Mouse (Mus musculus) heart, adult 11 months (tissue): Measurements from ENCODE around the gene Fads2.

Source experiments
- DNase-seq: peaks from one replicate; pipeline ENCODE4 v3.0.0; 2022

Fads2 gene

DNA sequence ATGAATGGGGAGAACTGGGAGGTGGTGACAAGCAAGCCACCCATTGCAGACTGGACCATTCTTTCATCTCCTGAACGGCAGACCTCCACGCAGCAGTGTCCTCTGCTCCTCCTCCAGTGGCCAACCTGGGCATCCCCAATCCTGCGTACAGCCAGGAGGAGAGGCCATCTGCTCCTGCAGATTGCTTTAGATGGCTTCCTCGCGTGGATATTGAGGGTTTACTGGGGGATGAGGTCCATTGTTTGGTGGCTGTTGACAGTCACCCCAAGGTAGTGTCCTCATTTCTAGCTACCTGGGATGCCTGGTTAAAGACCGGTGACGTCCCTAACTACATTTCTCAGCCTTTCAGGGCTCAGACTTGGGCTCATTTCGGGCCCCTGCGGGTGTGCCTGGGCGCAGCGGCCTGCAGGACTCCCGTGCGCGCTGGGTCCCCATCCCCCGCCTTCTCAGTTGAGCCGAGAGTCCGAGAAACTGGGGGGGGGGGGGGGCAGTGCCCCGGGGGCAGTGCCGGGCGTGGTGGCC is 60.6 kb downstream of the Fads2 start:
- no peak for DNase-seq

DNA sequence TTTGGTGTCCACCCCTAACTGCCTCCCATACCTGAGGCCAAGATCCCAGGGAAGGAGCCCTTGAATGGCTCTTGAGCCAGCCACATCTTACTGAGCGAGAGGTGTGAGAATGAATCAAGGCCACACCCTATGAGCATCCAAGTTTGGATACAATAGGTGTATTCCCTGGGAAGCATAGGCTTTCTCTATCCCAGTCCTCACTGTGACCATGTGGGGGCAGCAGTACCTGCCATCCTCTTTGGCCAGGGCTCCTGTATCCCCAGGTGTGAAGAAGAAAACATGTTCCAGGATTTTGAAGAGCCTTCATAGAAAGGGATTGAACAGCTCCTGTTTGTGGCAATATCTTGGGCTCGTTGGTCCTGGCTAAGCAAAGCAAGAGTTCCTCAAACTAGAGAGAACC is 61.9 kb downstream of the Fads2 start:
- DNase-seq = no peak

DNA sequence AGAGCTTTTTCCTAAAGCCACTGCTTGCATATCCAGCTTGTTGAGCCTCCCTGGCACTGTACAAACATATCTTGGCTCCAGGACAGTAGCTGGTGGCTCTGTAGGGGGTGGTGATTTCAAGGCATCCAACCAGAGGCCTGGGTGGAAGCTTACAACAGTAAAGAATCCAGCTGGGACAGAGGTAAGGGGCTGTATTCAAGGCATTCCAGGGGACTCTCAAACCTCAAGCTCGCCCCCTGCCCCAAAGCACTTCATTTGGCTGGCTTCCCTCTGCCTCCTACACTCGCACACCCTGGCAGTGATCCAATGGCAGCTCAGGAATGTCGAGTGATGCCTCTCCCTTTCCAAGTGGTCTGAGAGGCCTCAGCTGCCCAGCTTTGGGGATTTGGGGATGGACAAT is 62.6 kb downstream of the Fads2 start:
- DNase-seq = peak; percentile 96

DNA sequence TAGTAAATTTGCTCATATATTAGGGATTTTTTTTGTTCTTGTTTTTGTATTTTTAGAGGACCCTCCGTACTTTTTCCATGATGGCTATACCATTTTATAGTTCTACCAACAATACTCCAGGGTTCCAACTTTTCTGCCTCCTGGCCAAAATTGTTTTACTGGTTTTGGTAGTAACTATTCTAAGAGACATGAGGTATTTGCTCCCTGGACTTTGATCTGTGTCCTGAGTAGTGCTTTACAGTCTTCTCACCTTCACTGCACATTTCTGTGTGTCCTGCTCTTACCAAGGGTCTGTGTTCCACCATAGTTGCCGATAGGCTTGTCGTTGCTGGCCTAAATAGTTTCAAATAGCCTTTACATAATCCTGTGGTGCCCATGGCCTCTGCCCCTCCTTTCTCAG is 63.2 kb downstream of the Fads2 start:
- no peak for DNase-seq

DNA sequence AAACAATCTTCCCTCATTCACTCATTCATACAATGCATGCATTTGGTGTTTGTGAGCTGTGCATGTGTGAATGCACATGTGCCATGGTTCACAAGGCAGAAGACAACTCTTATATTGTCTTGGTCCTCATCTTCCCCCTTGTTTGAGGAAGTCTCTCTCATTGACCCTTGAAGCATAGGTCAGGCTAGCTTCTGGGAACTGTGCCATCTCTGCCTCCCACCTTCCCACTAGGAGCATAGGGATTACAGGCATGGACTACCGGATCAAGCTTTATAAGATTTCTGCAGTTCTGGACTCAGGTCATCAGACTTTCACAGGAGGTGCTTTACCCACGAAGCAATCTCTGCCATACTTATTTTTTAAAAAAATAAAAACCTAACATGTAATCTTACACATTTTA is 64.0 kb downstream of the Fads2 start:
- DNase-seq = no peak

DNA sequence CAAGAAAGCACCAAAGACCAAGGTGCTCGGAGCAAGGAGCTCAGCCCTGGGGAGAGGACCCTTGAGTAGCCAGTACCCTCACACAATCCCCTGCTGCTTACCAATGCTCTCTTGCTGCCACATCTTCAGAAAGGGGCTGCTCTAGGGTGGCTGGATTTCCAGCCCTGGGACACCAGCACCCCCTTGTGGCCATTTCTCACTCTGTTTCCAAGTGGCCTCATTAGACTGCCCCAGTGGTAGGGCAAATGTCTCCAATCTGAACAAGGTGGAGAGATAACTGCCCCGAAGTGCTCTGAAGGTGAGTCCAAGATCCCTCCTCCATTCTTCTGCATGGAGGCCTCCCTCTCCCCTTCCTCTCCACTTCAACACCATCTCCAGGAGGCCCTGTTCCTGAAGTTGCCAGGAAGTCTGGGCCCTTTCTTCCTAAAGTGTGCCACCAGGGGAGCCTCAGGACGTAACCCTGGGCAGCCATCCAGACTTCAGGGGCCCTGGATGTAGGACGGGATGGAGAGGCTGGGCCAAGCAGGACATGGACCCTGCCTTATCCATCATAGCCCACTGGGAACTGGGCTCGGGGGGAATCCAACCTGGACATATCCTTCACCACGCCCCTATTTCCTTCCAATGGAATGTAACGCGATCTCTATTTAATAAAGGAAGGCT is 66.6 kb downstream of the Fads2 start:
- peak; percentile 96 for DNase-seq

DNA sequence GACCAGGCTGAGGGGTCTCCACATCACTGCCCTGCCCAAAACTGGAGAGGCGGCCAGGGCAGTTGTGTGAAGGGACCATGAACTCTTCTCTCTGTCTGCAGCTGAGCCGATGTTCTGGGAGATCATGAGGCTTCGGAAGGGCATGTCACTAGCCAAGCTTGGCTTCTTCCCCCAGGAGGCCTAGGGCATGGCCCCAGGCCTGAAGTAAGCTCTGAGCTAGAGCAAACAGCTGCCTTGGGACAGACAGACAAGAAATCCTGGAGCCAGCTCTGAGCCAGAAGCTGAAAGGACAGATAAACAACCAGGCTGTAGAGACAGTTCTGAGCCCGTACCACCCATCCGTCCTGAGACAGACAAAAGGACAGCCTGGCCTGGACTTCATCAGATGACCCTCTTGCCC is 67.2 kb downstream of the Fads2 start:
- DNase-seq = no peak

DNA sequence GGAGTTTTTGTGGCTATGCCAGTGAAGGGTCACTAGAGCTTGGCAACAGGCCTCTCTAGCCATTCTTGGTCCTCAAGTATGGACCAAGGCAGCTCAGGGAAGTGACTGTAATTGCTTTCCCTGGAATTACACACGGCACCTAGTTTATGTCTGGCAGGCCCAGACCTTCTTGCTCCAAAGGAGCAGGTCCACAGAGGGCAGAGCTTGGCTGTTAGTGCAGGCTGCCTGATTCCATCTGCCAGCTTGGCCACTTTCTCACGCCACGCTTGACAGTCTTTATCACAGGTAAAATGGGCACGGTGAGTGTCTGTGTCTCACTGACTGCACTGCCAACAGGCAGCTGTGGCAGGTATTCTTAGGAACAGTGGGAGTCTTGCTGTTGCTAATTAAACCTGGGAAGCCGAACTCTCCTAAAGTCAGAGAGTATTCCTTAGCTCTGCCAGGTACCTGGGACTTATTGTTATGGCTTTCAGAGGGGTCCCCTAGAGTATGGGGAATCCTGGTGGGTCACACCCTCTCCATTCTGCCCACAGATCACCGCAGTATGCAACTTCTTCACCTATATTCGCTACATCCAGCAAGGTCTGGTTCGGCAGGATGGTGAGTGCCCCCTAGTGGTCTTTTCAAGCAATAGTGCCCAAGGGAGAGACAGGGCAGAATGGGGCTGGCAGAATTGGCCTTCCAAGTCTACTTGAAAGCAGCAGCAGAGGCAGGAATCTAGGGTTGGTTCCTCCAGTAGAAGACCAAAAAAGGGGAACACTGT is 68.2 kb downstream of the Fads2 start:
- DNase-seq = peak; percentile 95

DNA sequence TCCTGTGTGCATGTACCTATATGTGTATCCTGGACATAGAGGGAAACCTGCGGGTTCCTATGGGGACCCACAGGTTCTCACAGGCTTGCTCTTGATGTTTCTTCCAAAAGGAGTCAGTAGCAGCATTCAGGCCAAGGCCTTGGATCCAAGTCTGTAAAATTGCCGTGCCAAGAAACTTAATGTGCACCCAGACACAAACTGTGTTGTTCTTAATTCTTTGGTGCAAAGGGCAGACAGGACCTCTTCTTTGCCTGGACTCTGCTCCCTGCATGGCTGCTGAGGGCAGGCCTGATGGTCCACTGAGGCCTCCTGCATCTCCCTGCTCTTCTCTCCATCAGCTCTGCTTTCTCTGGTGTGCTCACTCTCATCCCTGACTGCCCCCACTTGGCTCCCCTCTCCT is 71.8 kb downstream of the Fads2 start:
- no peak for DNase-seq

DNA sequence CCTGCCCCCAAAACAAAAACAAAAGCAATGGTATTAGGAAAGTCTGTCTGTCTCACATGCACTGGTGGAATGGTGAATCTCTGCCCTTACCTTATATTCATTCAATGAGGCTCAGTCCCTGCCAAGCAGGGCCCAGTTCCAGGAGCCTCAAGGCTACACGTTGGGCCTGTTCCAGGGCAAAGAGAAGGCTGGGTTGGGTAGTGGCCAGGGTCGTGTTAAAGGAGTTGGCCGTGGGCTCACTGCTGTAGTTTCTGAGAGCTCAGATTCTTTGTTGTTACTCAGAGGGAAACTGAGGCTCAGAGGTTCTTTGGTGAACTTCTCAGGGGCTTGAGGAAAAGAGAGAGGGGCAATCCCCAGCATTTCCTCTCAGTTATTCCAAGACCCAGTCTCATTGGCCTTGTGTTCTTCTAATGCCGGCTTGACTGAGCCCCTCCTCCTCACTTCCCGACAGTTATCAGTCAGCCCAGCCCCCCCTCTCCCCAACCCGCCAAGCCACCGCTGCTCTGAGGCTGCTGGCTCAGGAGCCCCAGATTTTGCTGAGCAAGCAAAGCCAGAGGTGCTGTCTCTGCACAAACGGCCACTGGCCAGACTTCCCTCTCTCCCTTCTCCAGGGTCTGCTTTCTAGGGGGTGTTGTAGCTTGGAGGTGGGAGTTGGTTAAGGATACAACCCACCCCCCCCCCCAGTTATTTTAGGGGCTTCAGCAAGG is 76.2 kb downstream of the Fads2 start:
- DNase-seq = peak; percentile 98

DNA sequence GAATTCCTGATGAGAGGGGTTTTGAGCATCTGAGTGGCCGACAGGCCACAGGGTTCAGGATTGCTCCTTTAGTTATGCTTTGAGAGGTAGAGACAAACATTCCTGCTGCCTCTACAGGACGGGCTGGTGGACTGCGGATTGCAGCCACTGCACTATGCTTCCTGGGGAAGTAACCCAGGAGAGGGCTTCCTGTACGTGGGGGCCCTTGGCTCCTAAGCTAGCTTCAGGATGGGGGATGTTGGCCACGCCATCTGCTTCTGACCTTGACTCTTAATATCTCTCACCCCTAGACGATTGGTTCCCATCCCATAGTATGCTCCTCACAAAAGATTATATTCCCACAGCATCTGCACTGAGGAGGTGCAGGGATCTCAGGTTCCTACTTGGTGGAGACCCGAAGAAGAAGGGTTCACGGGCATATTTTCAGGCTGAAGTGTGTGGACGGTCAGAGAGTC is 78.2 kb downstream of the Fads2 start:
- peak; percentile 96 for DNase-seq

DNA sequence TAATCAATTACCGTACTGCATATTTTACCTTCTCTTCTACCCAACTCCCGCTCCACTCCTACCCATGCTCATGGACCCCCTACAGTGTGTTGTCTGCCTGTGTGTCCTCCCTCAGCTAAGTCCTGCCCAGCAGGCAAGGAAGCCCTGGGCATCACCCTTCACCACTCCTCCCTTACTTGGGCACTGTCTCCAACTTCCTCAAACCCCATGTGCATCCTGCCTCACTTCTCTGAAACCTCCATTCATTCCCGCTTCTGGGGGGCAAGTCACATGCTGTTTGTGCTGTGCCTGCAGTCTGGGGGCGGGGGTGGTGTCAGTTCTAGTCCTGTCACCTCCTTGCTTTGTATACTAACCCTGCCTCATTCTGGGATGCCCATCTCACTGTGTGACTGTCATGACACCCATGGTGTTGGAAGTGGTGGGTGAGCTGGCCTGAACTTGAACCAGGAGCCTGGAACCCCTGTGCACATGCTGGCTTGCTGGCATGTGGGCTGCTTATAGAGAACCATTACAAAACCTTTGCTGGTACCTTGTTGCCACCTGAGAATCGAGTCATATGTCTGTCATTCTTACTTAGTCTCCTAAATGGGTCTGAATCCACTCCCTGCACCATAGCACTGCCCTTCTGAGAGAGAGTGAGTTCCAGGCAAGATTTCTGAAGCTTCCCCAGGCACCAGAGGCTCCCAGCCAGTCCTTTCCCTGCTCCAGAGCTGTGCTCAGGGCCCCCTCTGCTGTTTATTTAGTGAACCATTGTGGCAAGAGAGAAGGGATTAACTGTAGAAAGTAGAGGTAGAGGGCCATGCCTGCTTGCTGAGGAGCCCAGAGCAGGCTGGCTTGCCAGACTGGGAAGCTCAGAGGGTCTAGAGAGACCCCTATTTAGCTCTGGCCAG is 78.9 kb downstream of the Fads2 start:
- DNase-seq = peak; percentile 98

DNA sequence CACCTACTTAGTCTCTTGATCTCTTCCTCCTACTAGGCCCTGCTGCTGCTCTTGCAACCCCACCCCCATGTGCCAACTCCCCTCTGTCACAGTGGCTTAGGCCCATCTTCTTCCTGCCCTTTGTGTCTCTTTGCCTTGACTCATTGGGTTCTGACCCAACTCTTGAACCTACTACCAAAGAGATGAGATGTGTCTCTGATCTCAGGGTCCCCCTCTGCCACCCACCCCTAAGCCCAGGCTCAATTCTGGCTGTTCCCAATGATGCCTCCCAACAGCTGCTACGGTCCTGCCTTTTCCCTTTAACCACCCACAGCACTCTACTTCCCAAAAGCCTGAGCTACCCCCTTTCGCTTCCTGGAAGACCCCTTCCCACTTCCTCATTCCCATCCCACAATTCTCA is 79.6 kb downstream of the Fads2 start:
- DNase-seq = peak; percentile 95

DNA sequence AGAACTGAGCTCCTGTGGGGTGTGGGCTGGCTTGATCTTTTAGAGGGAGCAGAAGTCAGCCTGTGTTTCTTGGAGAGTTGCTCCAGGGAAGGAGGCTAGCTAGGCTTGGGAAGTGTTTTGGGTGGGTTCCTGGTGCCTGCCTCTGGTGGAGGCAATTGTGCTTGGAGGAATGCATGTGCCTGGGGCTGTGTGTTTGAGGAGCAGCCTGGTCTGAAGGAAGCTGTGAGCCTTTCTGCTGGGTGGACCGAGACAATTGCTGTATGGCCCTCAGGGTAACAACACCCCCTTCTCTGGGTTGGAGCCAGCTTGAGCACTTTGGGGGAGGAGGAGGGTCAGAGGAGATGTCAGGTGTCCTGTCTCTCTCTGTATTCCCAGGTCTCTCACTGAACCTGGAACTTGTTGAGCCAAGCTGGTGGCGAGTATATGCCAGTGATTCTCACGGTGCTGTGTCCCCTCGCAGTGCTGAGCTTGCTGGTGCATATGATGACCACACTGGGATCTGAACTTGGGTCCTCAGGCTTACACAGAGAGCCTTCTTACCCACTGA is 82.3 kb downstream of the Fads2 start:
- DNase-seq = peak; percentile 92

DNA sequence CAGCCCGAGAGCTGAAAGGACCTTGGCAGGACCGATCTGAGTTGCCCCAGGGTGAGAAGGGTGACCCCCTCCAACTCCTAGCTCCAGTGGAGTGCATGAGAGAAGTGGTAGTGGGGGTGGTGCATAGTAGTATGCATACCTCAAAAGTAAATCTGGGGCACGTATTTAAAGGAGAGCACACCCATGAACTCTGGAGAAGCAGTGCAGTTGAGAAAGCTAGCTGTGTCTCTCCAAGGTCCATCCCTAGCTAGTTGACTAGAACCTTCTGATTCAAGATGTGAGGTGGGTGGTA is 83.1 kb downstream of the Fads2 start:
- DNase-seq = no peak

DNA sequence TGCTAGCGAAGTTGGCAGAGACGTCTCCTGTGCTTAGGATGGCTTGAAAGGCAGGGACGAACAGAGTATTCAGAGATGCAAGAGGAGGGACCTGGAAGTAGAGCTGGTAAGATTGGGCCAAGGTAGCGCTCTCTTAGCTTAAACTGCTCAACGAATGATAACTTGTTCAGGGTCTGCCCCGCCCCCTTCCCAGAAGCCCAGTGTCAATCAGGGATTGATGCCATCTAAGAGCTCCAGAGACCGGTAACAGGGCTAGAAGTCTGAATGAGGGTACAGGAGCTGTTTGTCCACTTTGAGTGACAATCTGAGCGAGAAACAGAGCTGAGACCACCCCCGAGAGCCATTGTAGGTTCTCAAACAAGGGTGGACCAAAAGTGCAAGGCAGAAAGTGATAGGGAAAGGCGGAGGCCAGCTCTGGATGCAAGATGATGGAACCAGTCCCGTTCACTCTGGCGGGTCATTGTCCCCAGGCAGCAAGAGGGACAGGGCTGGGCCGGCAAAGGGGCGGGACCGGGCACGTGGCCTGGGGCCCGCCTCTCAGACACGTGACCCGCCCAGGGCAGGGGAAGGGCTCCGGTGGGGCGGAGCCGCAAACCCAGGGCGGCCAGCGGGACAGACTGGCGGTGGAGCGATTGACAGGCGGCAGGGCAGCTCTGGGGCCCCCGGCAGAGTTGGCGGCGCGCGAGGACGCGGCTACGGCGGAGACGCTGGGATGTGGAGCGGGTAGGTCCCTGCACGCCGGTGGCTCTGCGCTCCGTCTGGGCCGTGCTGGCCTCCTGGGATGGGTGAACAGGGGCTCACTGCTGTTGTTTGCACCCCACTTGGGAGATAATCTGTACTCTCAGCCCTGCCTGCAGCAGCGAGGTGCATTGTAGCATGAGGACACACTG is 83.7 kb downstream of the Fads2 start:
- peak; percentile 100 for DNase-seq

DNA sequence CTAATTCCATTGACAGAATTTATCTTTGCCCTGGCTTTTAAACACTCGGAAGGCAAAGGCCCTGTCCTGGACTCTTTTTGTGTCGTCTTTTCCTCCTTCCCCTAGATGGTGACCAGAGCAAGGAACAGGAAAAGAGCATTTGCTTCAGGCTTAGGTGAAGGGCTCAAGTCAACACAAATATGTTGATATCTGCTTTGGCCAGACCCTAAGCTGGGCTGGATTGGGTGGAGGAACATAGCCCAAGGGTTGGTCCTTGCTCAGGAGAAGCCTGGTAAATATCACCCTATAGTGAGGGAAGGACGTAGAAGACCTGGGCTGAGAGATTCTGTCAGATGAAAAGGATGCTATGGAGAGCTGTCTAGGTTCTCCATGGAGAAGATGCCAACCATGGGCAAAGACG is 85.4 kb downstream of the Fads2 start:
- DNase-seq = no peak

DNA sequence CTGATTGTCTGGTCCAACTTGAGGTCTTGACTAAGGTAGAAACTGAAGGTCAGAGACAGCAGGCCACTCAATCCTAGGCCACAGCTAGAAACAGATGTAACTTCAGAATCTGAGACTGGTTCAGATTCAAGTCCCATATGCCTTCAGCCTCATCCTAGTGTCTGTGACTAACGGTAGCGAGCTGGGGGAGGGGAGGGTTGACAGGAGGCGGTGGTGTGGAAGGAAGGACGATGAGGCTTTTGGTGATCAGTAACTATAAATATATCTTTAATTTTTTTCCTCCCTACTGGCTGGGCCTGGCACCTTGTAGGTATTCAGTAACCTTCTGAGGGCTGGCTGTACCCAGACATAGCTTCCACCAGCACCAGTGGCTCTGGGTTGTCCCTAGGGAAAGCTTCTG is 86.1 kb downstream of the Fads2 start:
- no peak for DNase-seq

DNA sequence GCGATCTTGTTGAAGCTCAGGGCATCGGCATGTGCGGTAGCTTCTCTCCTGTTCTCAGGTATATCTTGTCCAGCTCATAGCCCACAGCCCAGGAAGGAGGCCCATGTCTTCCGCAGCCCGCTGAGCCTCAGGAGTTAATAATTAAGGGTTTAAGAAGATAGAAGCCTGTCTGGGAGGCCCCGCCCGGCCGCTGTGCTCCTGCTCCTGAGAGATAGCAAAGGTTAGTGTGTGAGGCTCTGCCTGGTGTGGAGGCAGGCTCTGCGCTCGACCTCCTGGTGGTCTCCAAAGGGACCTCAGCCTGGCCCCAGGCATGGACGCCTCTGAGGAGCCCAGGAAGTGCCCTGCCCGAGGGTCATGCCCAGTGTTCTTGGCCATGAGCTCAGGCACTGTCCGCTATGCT is 86.7 kb downstream of the Fads2 start:
- DNase-seq = no peak

DNA sequence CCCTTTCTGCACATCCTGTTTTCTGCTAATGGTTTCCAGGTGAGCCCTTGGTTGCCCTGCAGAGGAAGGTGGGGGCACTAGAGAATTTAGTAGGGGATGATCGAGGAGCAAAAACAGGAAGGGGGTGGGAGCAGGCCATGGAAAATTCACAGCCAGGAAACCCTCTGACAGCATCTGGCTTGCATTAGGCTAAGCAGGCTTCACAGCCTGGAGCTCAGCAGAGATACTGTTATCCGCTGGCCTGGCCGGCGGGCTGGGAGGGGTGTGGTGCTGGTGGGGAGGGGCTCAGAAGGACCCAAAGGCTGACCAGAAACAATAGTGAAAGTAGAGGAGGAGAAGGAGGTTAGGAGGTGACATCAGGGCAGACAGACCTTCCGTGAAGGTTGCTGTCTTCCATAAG is 87.6 kb downstream of the Fads2 start:
- DNase-seq = peak; percentile 98

DNA sequence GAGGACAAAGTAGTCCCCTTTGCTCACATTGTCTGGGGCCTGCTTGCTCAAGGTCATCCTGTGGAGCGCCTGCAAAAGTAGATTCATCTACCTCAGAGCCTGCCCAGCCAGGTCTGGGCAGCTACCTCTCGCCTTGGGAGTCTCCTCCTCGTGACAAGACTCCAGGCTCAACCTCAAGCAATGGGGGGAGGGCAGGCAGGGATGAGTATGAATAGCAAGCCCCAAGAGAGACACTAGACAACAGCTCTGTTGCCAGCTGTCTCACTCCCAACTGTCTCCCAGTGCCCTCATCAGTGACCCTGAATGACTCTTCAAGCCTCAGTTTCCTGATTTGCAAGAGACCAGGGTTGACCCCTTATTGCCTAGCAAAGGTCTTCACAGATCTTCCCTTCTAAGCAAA is 88.2 kb downstream of the Fads2 start:
- DNase-seq = peak; percentile 97
